Mouse (Mus musculus) inflammation-experienced regulatory T-cells, adult 16 weeks (primary cell): ENCODE data around the gene Gm20920. TPM values are rescaled to one million over a fixed set of nuclear protein-coding genes. Genes with fewer than 3 reads are reported as not detected.

ENCODE experiments used
- polyA plus RNA-seq: library from polyadenylated mRNA; unstranded; fragments of 100-300 nt; shearing (Covaris generic); gene quantifications from one replicate; pipeline ENCODE4 v1.2.1, GENCODE M21; 2017

Gene Gm20920
- polyA plus RNA-seq = not detected

GRCm38 (mm10) chrY:51851820-51852219, at the start of gene Gm20920:
Gene Gm20920 (plus strand): TSS chrY:51852120.

